Mouse (Mus musculus): ENCODE data around the gene Tle6. TPM values are rescaled to one million over a fixed set of nuclear protein-coding genes. Genes with fewer than 3 reads are reported as not detected.

Gene Tle6
- polyA plus RNA-seq, 1 experiment from 2014 or later = 24.1 TPM

DNA sequence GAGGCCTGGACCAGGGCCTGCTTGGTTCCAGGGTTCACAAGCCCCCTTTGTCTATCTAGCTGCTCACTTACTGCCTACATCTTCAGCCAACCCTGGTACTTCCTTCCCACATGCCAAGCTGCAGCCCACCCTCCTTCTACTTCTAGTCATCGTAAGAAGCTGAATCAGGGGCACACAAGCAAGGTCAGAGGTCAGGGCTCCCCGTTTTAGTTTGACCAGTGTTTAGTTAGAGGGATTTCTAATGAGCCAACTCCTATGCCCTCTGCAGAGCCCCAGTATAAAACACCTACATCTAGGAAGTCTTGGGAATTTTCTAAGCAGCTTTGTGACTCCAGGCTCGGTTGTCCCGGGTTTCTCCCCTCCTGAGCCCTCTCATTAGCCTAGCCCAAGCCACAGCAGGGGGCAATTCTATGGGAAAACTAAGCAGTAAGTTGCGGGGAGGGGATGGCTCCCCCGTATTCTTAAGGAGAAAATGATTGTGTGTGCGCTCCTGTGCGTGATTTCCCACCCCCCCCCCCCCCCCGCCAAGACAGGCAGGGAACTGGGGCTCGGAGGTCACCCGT, 30.6 kb downstream of the Tle6 start:
- no peaks in the 10 kb centered on the region for H3K9me3 ChIP-seq (ENCODE audit: low read depth, low read length)
- peaks cover 55% of the 10 kb centered on the region for H3K4me1 ChIP-seq (ENCODE audit: insufficient read depth)
- peak overlapping the region; percentile 95 for H3K27ac ChIP-seq (ENCODE audit: low read depth)
- peaks cover 7% of the 10 kb centered on the region; the same call in 1 of the 2 replicates for H3K27me3 ChIP-seq (ENCODE audit: insufficient read depth, low read length)
- peaks cover 19% of the 10 kb centered on the region for H3K36me3 ChIP-seq (ENCODE audit: insufficient read depth)
- DNase-seq (peak; percentile 26), ATAC-seq (ENCODE audit: insufficient read depth) (peak; percentile 2)
- 1% methylated on average over 11 of the region's 11 CpGs for WGBS
- peak overlapping the region; percentile 32 for H3K9ac ChIP-seq
- H3K4me2 ChIP-seq = peak overlapping the region; percentile 76
- H3K4me3 ChIP-seq (ENCODE audit: low read depth, low read length) = peak overlapping the region; percentile 40
- no peak for TF ChIP-seq CTCF (IDR thresholded peaks at IDR 0.05; ENCODE audit: low read depth)

DNA sequence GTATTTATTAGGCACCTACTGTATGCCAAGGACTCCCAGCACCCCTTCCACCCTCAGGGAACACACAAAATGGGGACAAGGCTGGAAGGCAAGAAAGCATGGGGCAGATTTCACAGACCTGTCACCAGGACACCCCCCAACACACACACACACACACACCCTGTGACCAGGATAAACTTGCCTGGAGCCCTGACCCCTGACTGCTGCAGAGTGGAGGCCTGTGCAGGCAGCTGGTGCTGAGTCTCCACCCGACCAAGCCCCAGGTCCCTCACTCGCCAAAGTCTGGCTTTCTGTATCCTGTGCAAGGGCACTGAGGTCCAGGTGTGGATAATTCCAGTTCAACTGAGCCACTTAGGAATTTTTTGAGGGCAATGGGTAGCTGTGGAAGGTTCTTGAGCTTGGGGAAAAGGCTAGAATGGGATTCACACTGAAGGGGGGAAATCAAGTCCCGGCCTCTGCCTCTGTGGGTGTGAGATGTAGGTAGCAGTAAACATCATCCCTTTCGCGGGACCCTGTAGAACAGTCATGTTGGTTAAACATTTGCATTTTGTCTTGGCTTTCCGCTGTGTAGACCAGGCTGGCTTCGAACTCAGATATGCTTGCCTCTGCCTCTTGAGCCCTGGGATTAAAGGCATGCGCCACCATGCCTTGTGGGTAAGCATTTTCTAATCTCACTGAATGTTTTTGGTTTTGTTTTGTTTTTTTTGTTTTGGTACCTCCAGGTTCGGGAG, 31.2 kb downstream of the Tle6 start:
- TF ChIP-seq CTCF (IDR thresholded peaks at IDR 0.05; ENCODE audit: low read depth) = no peak
- no peaks in the 10 kb centered on the region for H3K9me3 ChIP-seq (ENCODE audit: low read depth, low read length)
- H3K4me2 ChIP-seq = peak overlapping the region; percentile 76
- H3K4me1 ChIP-seq (ENCODE audit: insufficient read depth) = peaks cover 52% of the 10 kb centered on the region
- 50% methylated on average over 9 of the region's 9 CpGs for WGBS
- peaks cover 7% of the 10 kb centered on the region; the same call in 1 of the 2 replicates for H3K27me3 ChIP-seq (ENCODE audit: insufficient read depth, low read length)
- H3K36me3 ChIP-seq (ENCODE audit: insufficient read depth) = peaks cover 26% of the 10 kb centered on the region
- DNase-seq = peak; percentile 31
- H3K27ac ChIP-seq (ENCODE audit: low read depth) = peak overlapping the region; percentile 95
- no peak overlapping the region for H3K4me3 ChIP-seq (ENCODE audit: low read depth, low read length)
- no peak for ATAC-seq (ENCODE audit: insufficient read depth)
- H3K9ac ChIP-seq = no peak overlapping the region

DNA sequence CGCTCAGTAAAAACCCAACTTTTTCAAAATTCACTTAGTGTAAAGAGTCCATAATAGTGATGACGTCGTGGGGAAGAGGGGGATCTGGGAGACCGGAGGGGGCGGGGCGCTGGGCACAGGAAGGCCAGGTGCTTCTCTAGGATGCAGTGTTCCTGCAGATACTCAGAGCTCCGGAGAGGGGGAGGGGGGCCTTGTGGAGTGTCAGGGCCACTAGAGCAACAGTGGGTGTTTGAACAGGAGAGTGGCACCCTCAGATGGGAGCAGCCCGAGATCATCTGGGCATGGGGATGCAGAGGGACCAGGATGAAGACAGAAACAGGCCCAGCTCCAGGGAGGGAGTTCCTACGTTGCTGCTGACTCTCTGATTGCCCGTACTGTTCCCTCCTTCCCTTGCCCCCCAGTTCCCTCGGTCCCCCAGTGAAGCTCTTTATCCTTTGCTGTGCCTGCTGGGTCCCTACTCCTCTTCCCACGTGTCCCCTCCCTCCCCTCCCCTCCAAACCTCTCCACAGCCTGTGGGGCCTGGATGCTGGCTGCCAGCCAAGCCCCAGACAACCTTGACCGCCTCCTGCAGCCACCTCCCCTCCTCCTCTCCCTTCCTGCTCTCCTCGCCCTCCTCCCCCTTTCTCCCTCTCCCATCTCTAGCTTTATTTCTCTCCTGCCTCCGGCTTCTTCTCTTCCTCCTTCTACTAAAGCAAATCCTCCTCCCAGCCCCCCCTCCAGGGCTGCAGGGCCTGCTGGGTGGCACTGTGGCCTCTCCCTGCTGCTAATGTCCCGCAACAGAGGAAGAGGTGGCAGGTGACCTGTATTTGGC, 32.3 kb downstream of the Tle6 start:
- peaks cover 49% of the 10 kb centered on the region for H3K4me1 ChIP-seq (ENCODE audit: insufficient read depth)
- 0 out of 2 replicates have a peak overlapping the region, but pooled peaks have one; percentile 4 for H3K4me3 ChIP-seq (ENCODE audit: low read depth, low read length)
- peak overlapping the region; percentile 53 for H3K4me2 ChIP-seq
- H3K9me3 ChIP-seq (ENCODE audit: low read depth, low read length) = no peaks in the 10 kb centered on the region
- TF ChIP-seq CTCF (IDR thresholded peaks at IDR 0.05; ENCODE audit: low read depth) = no peak
- H3K27me3 ChIP-seq (ENCODE audit: insufficient read depth, low read length) = no peaks in the 10 kb centered on the region; the same call in 1 of the 2 replicates
- peaks cover 36% of the 10 kb centered on the region for H3K36me3 ChIP-seq (ENCODE audit: insufficient read depth)
- peak overlapping the region; percentile 22; the same call in 1 of the 2 replicates for H3K9ac ChIP-seq
- peak; percentile 10 for ATAC-seq (ENCODE audit: insufficient read depth)
- 7% methylated on average over 16 of the region's 16 CpGs for WGBS
- peak overlapping the region; percentile 95 for H3K27ac ChIP-seq (ENCODE audit: low read depth)
- peak; percentile 88 for DNase-seq

DNA sequence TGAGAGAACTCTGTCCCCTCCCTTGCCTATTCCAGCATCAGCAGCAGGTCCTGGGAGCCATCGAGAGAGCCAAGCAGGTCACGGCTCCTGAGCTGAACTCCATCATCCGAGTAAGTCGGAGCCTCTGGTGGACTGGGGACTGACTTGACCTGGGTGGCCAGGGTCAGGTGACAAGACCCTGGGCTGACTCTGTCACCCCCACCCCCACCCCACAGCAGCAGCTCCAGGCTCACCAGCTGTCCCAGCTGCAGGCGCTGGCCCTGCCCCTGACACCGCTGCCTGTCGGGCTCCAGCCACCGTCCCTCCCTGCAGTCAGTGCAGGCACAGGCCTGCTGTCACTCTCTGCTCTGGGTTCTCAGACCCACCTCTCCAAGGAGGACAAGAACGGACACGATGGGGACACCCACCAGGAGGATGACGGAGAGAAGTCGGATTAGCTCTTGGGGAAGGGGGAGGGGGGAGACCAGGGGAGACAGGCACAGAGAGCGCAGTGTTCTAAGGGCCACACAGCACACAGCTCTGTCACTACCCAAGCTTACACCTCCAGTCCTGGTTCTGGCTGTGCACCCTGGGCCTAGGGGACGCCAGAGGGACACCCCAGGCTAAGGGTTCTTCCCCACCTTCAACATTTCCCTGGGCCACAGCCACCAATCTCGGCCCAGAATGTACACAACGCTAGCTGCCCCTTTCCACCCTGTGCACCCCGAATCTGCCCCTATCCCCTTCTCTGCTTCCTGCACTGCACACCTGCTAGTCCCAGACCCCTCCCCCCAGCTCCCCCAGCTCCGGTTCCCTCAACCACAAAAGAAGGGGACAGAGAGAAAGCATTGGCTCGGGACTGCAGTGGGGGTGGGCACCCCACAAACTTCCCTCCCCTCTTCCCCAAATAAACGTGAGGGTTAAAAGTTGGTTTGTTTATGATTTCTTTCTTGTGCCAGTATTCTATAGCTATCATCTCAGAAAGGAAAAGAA, 35.3 kb downstream of the Tle6 start:
- Histone ChIP-seq H3K27me3 (ENCODE audit: insufficient read depth, low read length) (no peaks in the 10 kb centered on the region), H3K27ac (ENCODE audit: low read depth) (no peak overlapping the region), H3K4me2 (no peak overlapping the region), H3K36me3 (ENCODE audit: insufficient read depth) (peaks cover 58% of the 10 kb centered on the region), H3K4me1 (ENCODE audit: insufficient read depth) (peaks cover 44% of the 10 kb centered on the region), H3K4me3 (ENCODE audit: low read depth, low read length) (no peak overlapping the region), H3K9ac (no peak overlapping the region), H3K9me3 (ENCODE audit: low read depth, low read length) (no peaks in the 10 kb centered on the region)
- ATAC-seq (ENCODE audit: insufficient read depth) (no peak), DNase-seq (no peak)
- 43% methylated on average over 20 of the region's 20 CpGs for WGBS
- TF ChIP-seq CTCF (IDR thresholded peaks at IDR 0.05; ENCODE audit: low read depth) = no peak

DNA sequence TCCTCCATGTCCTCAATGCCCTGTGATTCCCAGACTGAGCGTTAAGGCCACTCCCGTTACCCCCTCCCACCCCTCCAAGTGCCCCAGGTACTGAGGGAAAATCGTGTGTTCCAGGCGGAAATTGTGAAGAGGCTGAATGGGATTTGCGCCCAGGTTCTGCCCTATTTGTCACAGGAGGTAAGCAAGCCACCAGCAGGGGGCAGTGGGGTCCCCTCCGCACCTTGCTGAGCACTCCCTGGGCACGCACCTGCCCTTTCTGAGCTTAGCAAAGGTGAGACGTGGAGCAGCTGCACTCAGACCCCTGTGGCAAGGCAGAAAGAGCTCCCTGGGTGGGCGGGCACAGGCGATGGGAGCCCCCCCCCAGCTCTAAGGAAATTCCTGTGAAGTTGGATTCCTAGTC, 36.1 kb downstream of the Tle6 start:
- TF ChIP-seq CTCF (IDR thresholded peaks at IDR 0.05; ENCODE audit: low read depth) = peak; percentile 81
- Histone ChIP-seq H3K27ac (ENCODE audit: low read depth) (no peak overlapping the region), H3K27me3 (ENCODE audit: insufficient read depth, low read length) (no peaks in the 10 kb centered on the region), H3K4me1 (ENCODE audit: insufficient read depth) (peaks cover 37% of the 10 kb centered on the region), H3K4me2 (peak overlapping the region; percentile 67; the same call in 1 of the 2 replicates), H3K4me3 (ENCODE audit: low read depth, low read length) (no peak overlapping the region), H3K9ac (no peak overlapping the region), H3K9me3 (ENCODE audit: low read depth, low read length) (no peaks in the 10 kb centered on the region), H3K36me3 (ENCODE audit: insufficient read depth) (peaks cover 58% of the 10 kb centered on the region)
- ATAC-seq (ENCODE audit: insufficient read depth) (no peak), DNase-seq (peak; percentile 75)
- 39% methylated on average over 10 of the region's 10 CpGs for WGBS

DNA sequence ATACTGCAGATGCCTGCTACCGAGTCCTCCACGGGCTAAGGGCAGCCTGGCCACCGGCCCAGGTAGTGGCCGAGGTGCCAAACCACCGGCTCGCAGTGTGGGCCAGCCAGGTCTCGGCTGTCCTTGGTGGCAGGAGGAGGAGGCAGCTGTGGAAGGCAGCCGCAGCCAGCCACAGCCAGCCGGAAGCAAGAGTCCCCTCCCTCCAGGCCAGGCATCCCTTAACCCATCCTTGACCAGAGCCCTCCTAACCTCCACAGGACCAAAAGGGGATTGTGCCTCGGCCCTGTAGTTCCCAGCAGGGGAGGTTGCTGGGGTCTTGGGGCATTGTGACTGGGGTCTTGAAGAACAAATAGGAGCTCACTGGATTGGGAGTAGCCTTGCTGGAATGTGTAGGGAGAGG, 36.7 kb downstream of the Tle6 start:
- H3K36me3 ChIP-seq (ENCODE audit: insufficient read depth) = peaks cover 58% of the 10 kb centered on the region
- 2% methylated on average over 10 of the region's 10 CpGs for WGBS
- H3K9me3 ChIP-seq (ENCODE audit: low read depth, low read length) = no peaks in the 10 kb centered on the region
- peak overlapping the region; percentile 72 for H3K27ac ChIP-seq (ENCODE audit: low read depth)
- no peaks in the 10 kb centered on the region for H3K27me3 ChIP-seq (ENCODE audit: insufficient read depth, low read length)
- H3K9ac ChIP-seq = peak overlapping the region; percentile 44
- DNase-seq (peak; percentile 76), ATAC-seq (ENCODE audit: insufficient read depth) (peak; percentile 23; the same call in 1 of the 2 replicates)
- peak overlapping the region; percentile 32 for H3K4me3 ChIP-seq (ENCODE audit: low read depth, low read length)
- TF ChIP-seq CTCF (IDR thresholded peaks at IDR 0.05; ENCODE audit: low read depth) = no peak
- H3K4me1 ChIP-seq (ENCODE audit: insufficient read depth) = peaks cover 32% of the 10 kb centered on the region
- peak overlapping the region; percentile 67 for H3K4me2 ChIP-seq

Data from lung, embryonic 14.5 days (tissue).